Mouse (Mus musculus): ENCODE data around the gene Gm20388. TPM values are rescaled to one million over a fixed set of nuclear protein-coding genes. Genes with fewer than 3 reads are reported as not detected.

Gm20388 gene
- polyA plus RNA-seq, 1 experiment from 2014 or later = not detected

GRCm38 (mm10) chr8:122459218-122459900, 2548.7 kb downstream of the Gm20388 start:
- no peak for ATAC-seq (ENCODE audit: insufficient number of reproducible peaks, insufficient read depth, low FRiP score, low read depth)
- H3K9me3 ChIP-seq (ENCODE audit: control insufficient read depth, low read length) = no peaks in the 10 kb centered on the region
- peak overlapping the region; percentile 81 for H3K4me2 ChIP-seq (ENCODE audit: low read length)
- H3K27ac ChIP-seq (replicated peaks in 1 of 2; ENCODE audit: control insufficient read depth in 1 of 2, insufficient read depth in 1 of 2, low read depth in 2 of 2, low read length in 2 of 2) = no peak overlapping the region
- peaks cover 33% of the 10 kb centered on the region in 2 experiments for H3K4me1 ChIP-seq (ENCODE audit: control insufficient read depth in 2 of 2, insufficient read depth in 2 of 2, low read length in 2 of 2)
- WGBS = 63% methylated on average over 5 of the region's 6 CpGs
- H3K9ac ChIP-seq (ENCODE audit: low read length) = 0 out of 2 replicates have a peak overlapping the region, but pooled peaks have one; percentile 64
- H3K27me3 ChIP-seq (ENCODE audit: control insufficient read depth, insufficient read depth, low read length) = peaks cover 19% of the 10 kb centered on the region
- H3K36me3 ChIP-seq (ENCODE audit: control insufficient read depth, insufficient read depth, low read length) = no peaks in the 10 kb centered on the region
- H3K4me3 ChIP-seq (ENCODE audit: control insufficient read depth in 1 of 2, insufficient read depth in 1 of 2, low read depth in 1 of 2, low read length in 2 of 2) = no peak overlapping the region

- peaks cover 33% of the 10 kb centered on the region in 2 experiments for H3K4me1 ChIP-seq (ENCODE audit: control insufficient read depth in 2 of 2, insufficient read depth in 2 of 2, low read length in 2 of 2)
- no peaks in the 10 kb centered on the region for H3K9me3 ChIP-seq (ENCODE audit: control insufficient read depth, low read length)
- no peaks in the 10 kb centered on the region for H3K36me3 ChIP-seq (ENCODE audit: control insufficient read depth, insufficient read depth, low read length)
- peak overlapping the region; percentile 81 for H3K4me2 ChIP-seq (ENCODE audit: low read length)
- H3K9ac ChIP-seq (ENCODE audit: low read length) = peak overlapping the region; percentile 64
- H3K27me3 ChIP-seq (ENCODE audit: control insufficient read depth, insufficient read depth, low read length) = peaks cover 19% of the 10 kb centered on the region
- WGBS = 22% methylated on average over 7 of the region's 7 CpGs
- peak overlapping the region; percentile 38 to 42 for H3K4me3 ChIP-seq (ENCODE audit: control insufficient read depth in 1 of 2, insufficient read depth in 1 of 2, low read depth in 1 of 2, low read length in 2 of 2)
- ATAC-seq (ENCODE audit: insufficient number of reproducible peaks, insufficient read depth, low FRiP score, low read depth) = no peak
- H3K27ac ChIP-seq (replicated peaks in 1 of 2; ENCODE audit: control insufficient read depth in 1 of 2, insufficient read depth in 1 of 2, low read depth in 2 of 2, low read length in 2 of 2) = no peak overlapping the region
Measured at GRCm38 (mm10) chr8:122459990-122460389, 2549.3 kb downstream of the Gm20388 start.

- 4% methylated on average over 55 of the region's 56 CpGs for WGBS
- Histone ChIP-seq H3K36me3 (ENCODE audit: control insufficient read depth, insufficient read depth, low read length) (peaks cover 7% of the 10 kb centered on the region), H3K27me3 (ENCODE audit: control insufficient read depth, insufficient read depth, low read length) (peaks cover 19% of the 10 kb centered on the region), H3K4me3 (ENCODE audit: control insufficient read depth in 1 of 2, insufficient read depth in 1 of 2, low read depth in 1 of 2, low read length in 2 of 2) (peak within 1 kb of the TSS; percentile 38 to 42), H3K9me3 (ENCODE audit: control insufficient read depth, low read length) (no peaks in the 10 kb centered on the region), H3K4me2 (ENCODE audit: low read length) (peak within 1 kb of the TSS; percentile 81), H3K9ac (ENCODE audit: low read length) (peak within 1 kb of the TSS; percentile 64), H3K4me1 (ENCODE audit: control insufficient read depth in 2 of 2, insufficient read depth in 2 of 2, low read length in 2 of 2) (peaks cover 33% of the 10 kb centered on the region in 2 experiments), H3K27ac (replicated peaks in 1 of 2; ENCODE audit: control insufficient read depth in 1 of 2, insufficient read depth in 1 of 2, low read depth in 2 of 2, low read length in 2 of 2) (no peak within 1 kb of the TSS)
- peak; percentile 40 for ATAC-seq (ENCODE audit: insufficient number of reproducible peaks, insufficient read depth, low FRiP score, low read depth)
Measured at GRCm38 (mm10) chr8:122460524-122461472, 2550.2 kb downstream of the Gm20388 start, which contains the start of gene Snai3. Gene Snai3, minus strand, starts transcription at chr8:122460733.

GRCm38 (mm10) chr8:122461473-122462148, 2551.0 kb downstream of the Gm20388 start:
- peaks cover 19% of the 10 kb centered on the region for H3K27me3 ChIP-seq (ENCODE audit: control insufficient read depth, insufficient read depth, low read length)

GRCm38 (mm10) chr8:122462510-122462909, 2551.9 kb downstream of the Gm20388 start:
- peaks cover 32 to 33% of the 10 kb centered on the region in 2 experiments for H3K4me1 ChIP-seq (ENCODE audit: control insufficient read depth in 2 of 2, insufficient read depth in 2 of 2, low read length in 2 of 2)

More at GRCm38 (mm10) chr8:122461473-122462148, 2551.0 kb downstream of the Gm20388 start:
- no peak overlapping the region for H3K9ac ChIP-seq (ENCODE audit: low read length)
- no peak overlapping the region for H3K4me3 ChIP-seq (ENCODE audit: control insufficient read depth in 1 of 2, insufficient read depth in 1 of 2, low read depth in 1 of 2, low read length in 2 of 2)
- no peak overlapping the region for H3K27ac ChIP-seq (replicated peaks in 1 of 2; ENCODE audit: control insufficient read depth in 1 of 2, insufficient read depth in 1 of 2, low read depth in 2 of 2, low read length in 2 of 2)
- WGBS = 63% methylated on average over 11 of the region's 11 CpGs
- peaks cover 15% of the 10 kb centered on the region for H3K36me3 ChIP-seq (ENCODE audit: control insufficient read depth, insufficient read depth, low read length)
- no peaks in the 10 kb centered on the region for H3K9me3 ChIP-seq (ENCODE audit: control insufficient read depth, low read length)
- H3K4me1 ChIP-seq (ENCODE audit: control insufficient read depth in 2 of 2, insufficient read depth in 2 of 2, low read length in 2 of 2) = peaks cover 33% of the 10 kb centered on the region in 2 experiments
- H3K4me2 ChIP-seq (ENCODE audit: low read length) = no peak overlapping the region
- ATAC-seq (ENCODE audit: insufficient number of reproducible peaks, insufficient read depth, low FRiP score, low read depth) = no peak

GRCm38 (mm10) chr8:122463651-122464640, 2553.3 kb downstream of the Gm20388 start:
- no peak for ATAC-seq (ENCODE audit: insufficient number of reproducible peaks, insufficient read depth, low FRiP score, low read depth)
- WGBS = 41% methylated on average over 12 of the region's 12 CpGs
- H3K9me3 ChIP-seq (ENCODE audit: control insufficient read depth, low read length) = no peaks in the 10 kb centered on the region
- no peak overlapping the region for H3K27ac ChIP-seq (replicated peaks in 1 of 2; ENCODE audit: control insufficient read depth in 1 of 2, insufficient read depth in 1 of 2, low read depth in 2 of 2, low read length in 2 of 2)
- no peak overlapping the region for H3K4me3 ChIP-seq (ENCODE audit: control insufficient read depth in 1 of 2, insufficient read depth in 1 of 2, low read depth in 1 of 2, low read length in 2 of 2)
- peaks cover 37% of the 10 kb centered on the region for H3K36me3 ChIP-seq (ENCODE audit: control insufficient read depth, insufficient read depth, low read length)
- peaks cover 13% of the 10 kb centered on the region for H3K27me3 ChIP-seq (ENCODE audit: control insufficient read depth, insufficient read depth, low read length)
- no peak overlapping the region for H3K9ac ChIP-seq (ENCODE audit: low read length)
- no peak overlapping the region for H3K4me2 ChIP-seq (ENCODE audit: low read length)
- peaks cover 29 to 33% of the 10 kb centered on the region in 2 experiments for H3K4me1 ChIP-seq (ENCODE audit: control insufficient read depth in 2 of 2, insufficient read depth in 2 of 2, low read length in 2 of 2)

More at GRCm38 (mm10) chr8:122462510-122462909, 2551.9 kb downstream of the Gm20388 start:
- no peak for ATAC-seq (ENCODE audit: insufficient number of reproducible peaks, insufficient read depth, low FRiP score, low read depth)
- no peak overlapping the region for H3K27ac ChIP-seq (replicated peaks in 1 of 2; ENCODE audit: control insufficient read depth in 1 of 2, insufficient read depth in 1 of 2, low read depth in 2 of 2, low read length in 2 of 2)
- no peaks in the 10 kb centered on the region for H3K9me3 ChIP-seq (ENCODE audit: control insufficient read depth, low read length)
- no peak overlapping the region for H3K9ac ChIP-seq (ENCODE audit: low read length)
- H3K36me3 ChIP-seq (ENCODE audit: control insufficient read depth, insufficient read depth, low read length) = peaks cover 24% of the 10 kb centered on the region
- peaks cover 19% of the 10 kb centered on the region for H3K27me3 ChIP-seq (ENCODE audit: control insufficient read depth, insufficient read depth, low read length)
- H3K4me2 ChIP-seq (ENCODE audit: low read length) = no peak overlapping the region
- no peak overlapping the region for H3K4me3 ChIP-seq (ENCODE audit: control insufficient read depth in 1 of 2, insufficient read depth in 1 of 2, low read depth in 1 of 2, low read length in 2 of 2)
- 56% methylated on average over 8 of the region's 8 CpGs for WGBS

Data from heart, embryonic 14.5 days (tissue).